15 mouse cellular contexts compared by ENCODE assay signal in the genomic region with DNA sequence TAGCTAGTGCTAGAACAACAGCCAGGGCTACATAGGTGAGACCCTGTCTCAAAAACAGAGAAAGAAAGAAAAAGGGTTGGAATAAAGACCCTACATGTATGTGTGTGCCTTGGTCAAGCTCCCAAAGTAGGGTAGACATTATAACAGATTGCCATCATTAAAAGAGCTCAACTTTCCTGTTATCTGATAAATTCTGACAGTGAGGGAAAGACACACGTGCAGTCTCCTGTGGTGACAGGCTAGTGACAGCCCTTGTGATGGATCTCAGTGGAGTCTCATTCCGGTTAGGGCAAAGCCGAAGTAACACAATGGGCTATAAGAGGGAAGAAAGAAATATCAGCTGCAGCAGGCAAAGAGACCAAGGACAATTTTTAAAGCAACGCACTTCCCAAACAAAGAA. TPM values are rescaled to one million over a fixed set of nuclear protein-coding genes. Genes with fewer than 3 reads are reported as not detected.
DNase-seq lines count a peak whose midpoint lies in the region; ATAC-seq and TF ChIP-seq lines count a peak whose summit lies in the region.
"Had no signal": no experiment of that assay in that cellular context is flagged by ENCODE, and none has a peak within 500 bp of the region (broad histone marks: within the 10 kb centered on the region; RNA-seq: fewer than 3 reads in every experiment).

No protein-coding gene starts in this region.

- no peak overlapping the region for H3K9ac ChIP-seq in forebrain, embryonic 16.5 days (replicated peaks; ENCODE audit: low read depth, low read length)
- H3K9ac ChIP-seq in stomach, postnatal 0 days (ENCODE audit: low read length): no peak overlapping the region

- intact Hi-C loops in gastrocnemius, postnatal 14 days (cut with DNase I; ENCODE audit: low total_unique reads): no loop called here

- ATAC-seq in forebrain, embryonic 16.5 days: no peak
- no peak for ATAC-seq in megakaryocyte, adult 5-6 weeks (ENCODE audit: poor library complexity, severe bottlenecking)
- ATAC-seq in stomach, postnatal 0 days (ENCODE audit: low FRiP score, low TSS enrichment): no peak
- no peak for ATAC-seq in frontal cortex, adult (ENCODE audit: low TSS enrichment)
- ATAC-seq: Patski had no signal

- H3K27ac ChIP-seq in forebrain, embryonic 10.5 days: peak overlapping the region; percentile 78
- no peak overlapping the region for H3K27ac ChIP-seq in forebrain, embryonic 16.5 days (ENCODE audit: low read length)
- peak overlapping the region; percentile 88 for H3K27ac ChIP-seq in embryonic fibroblast, embryonic 13.5 days (ENCODE audit: insufficient read depth, low read length)
- peak overlapping the region; percentile 83 for H3K27ac ChIP-seq in stomach, postnatal 0 days (replicated peaks)
- H3K27ac ChIP-seq: hindbrain, embryonic 15.5 days had no signal

- H3K4me2 ChIP-seq in forebrain, embryonic 16.5 days (ENCODE audit: low read length): no peak overlapping the region
- no peak overlapping the region for H3K4me2 ChIP-seq in stomach, postnatal 0 days (replicated peaks; ENCODE audit: low read depth)

- no peaks in the 10 kb centered on the region for H3K9me3 ChIP-seq in forebrain, embryonic 10.5 days
- H3K9me3 ChIP-seq in forebrain, embryonic 16.5 days (ENCODE audit: control insufficient read depth, low read length): no peaks in the 10 kb centered on the region
- H3K9me3 ChIP-seq in megakaryocyte, embryonic 14.5 days: no peaks in the 10 kb centered on the region
- no peaks in the 10 kb centered on the region for H3K9me3 ChIP-seq in stomach, postnatal 0 days (ENCODE audit: control insufficient read depth, low read length)
- H3K9me3 ChIP-seq: hindbrain, embryonic 15.5 days; neural tube, embryonic 13.5 days had no signal

- H3K27me3 ChIP-seq in forebrain, embryonic 10.5 days (ENCODE audit: poor library complexity, severe bottlenecking): no peaks in the 10 kb centered on the region
- H3K27me3 ChIP-seq in forebrain, embryonic 16.5 days (replicated peaks; ENCODE audit: control insufficient read depth, insufficient read depth, low read length): no peaks in the 10 kb centered on the region
- H3K27me3 ChIP-seq in megakaryocyte, embryonic 14.5 days (replicated peaks): no peaks in the 10 kb centered on the region
- H3K27me3 ChIP-seq in stomach, postnatal 0 days (ENCODE audit: control insufficient read depth, insufficient read depth, low read length): no peaks in the 10 kb centered on the region
- H3K27me3 ChIP-seq: hindbrain, embryonic 15.5 days; neural tube, embryonic 13.5 days; Patski had no signal

- TF ChIP-seq POLR2A in embryonic fibroblast, embryonic 13.5 days (IDR thresholded peaks at IDR 0.05; ENCODE audit: low read depth, low read length): no peak

- no peak for TF ChIP-seq EP300 in stomach, postnatal 0 days (optimal IDR thresholded peaks at IDR 0.05)

- no peak for DNase-seq in forebrain, embryonic 10.5 days (ENCODE audit: extremely low spot score, low spot score)
- no peak for DNase-seq in stomach, postnatal 0 days (ENCODE audit: low spot score)
- DNase-seq in gastrocnemius, postnatal 14 days: no peak
- DNase-seq: adrenal gland, postnatal 10 days; cerebellum, postnatal 25 days; kidney, adult 18-20 months; midbrain, embryonic 14.5 days had no signal

- H3K4me1 ChIP-seq in forebrain, embryonic 10.5 days: peaks cover 42% of the 10 kb centered on the region
- peaks cover 14% of the 10 kb centered on the region for H3K4me1 ChIP-seq in forebrain, embryonic 16.5 days (replicated peaks; ENCODE audit: control insufficient read depth, insufficient read depth, low read length)
- H3K4me1 ChIP-seq in megakaryocyte, embryonic 14.5 days: peaks cover 80% of the 10 kb centered on the region
- no peaks in the 10 kb centered on the region; the same call in 1 of the 2 replicates for H3K4me1 ChIP-seq in embryonic fibroblast, embryonic 13.5 days (ENCODE audit: control insufficient read depth, insufficient read depth, low read length)
- H3K4me1 ChIP-seq in stomach, postnatal 0 days (replicated peaks; ENCODE audit: control insufficient read depth, insufficient read depth): no peaks in the 10 kb centered on the region

- WGBS in forebrain, embryonic 10.5 days: 90% methylated on average over 4 of the region's 4 CpGs
- 78% methylated on average over 4 of the region's 4 CpGs for WGBS in forebrain, embryonic 16.5 days
- WGBS in stomach, postnatal 0 days: 64% methylated on average over 4 of the region's 4 CpGs

- TF ChIP-seq CTCF in embryonic fibroblast, embryonic 13.5 days (IDR thresholded peaks at IDR 0.05; ENCODE audit: borderline replicate concordance, insufficient read depth, low read length): no peak
- TF ChIP-seq CTCF in stomach, postnatal 0 days (IDR thresholded peaks at IDR 0.05; ENCODE audit: low read depth): no peak

- H3K4me3 ChIP-seq in forebrain, embryonic 10.5 days: 0 out of 2 replicates have a peak overlapping the region, but pooled peaks have one; percentile 49
- H3K4me3 ChIP-seq in forebrain, embryonic 16.5 days (replicated peaks; ENCODE audit: low read length): no peak overlapping the region
- H3K4me3 ChIP-seq in megakaryocyte, embryonic 14.5 days (replicated peaks): peak overlapping the region; percentile 89
- no peak overlapping the region for H3K4me3 ChIP-seq in embryonic fibroblast, embryonic 13.5 days (ENCODE audit: insufficient read depth, low read length)
- H3K4me3 ChIP-seq in stomach, postnatal 0 days (ENCODE audit: low read depth, low read length): no peak overlapping the region

- H3K36me3 ChIP-seq in forebrain, embryonic 10.5 days (replicated peaks): peaks cover 18% of the 10 kb centered on the region
- H3K36me3 ChIP-seq in forebrain, embryonic 16.5 days (ENCODE audit: control insufficient read depth, insufficient read depth): 0 out of 2 replicates have a peak, but pooled peaks cover 1% of the 10 kb centered on the region
- peaks cover 20% of the 10 kb centered on the region for H3K36me3 ChIP-seq in megakaryocyte, embryonic 14.5 days (replicated peaks; ENCODE audit: low read length)
- no peaks in the 10 kb centered on the region for H3K36me3 ChIP-seq in stomach, postnatal 0 days (ENCODE audit: control insufficient read depth, insufficient read depth, low read length)

RNA-seq across cellular contexts. Expression of gene Nqo1, which starts 1.1 kb away (rescaled TPM):
- polyA plus RNA-seq in forebrain, embryonic 10.5 days (2016; fragmentation: Nextera tagmentation; extraction: Ambion mirVana): 6.3 and 7.7 TPM in 2 replicates
- polyA plus RNA-seq in forebrain, embryonic 16.5 days (2015; fragmentation: Nextera tagmentation; extraction: Ambion mirVana): 3.8 TPM in 2 replicates
- polyA plus RNA-seq in megakaryocyte, embryonic 14.5 days (2012; ENCODE audit: insufficient read depth, low replicate concordance): 0.43 TPM in 1 of 2 replicates, not detected in the other
- total RNA-seq in megakaryocyte, adult 5-6 weeks (2015): 1.6 and 2.0 TPM in 2 replicates
- 1.7 and 2.4 TPM in 2 replicates for total RNA-seq in megakaryocyte, adult 5-6 weeks (2017)
- 137 and 221 TPM in 2 replicates for polyA plus RNA-seq in embryonic fibroblast, embryonic 13.5 days (2011; ENCODE audit: insufficient read length, low read depth, missing spikeins)
- polyA plus RNA-seq in stomach, postnatal 0 days (2015; fragmentation: Nextera tagmentation; extraction: Ambion mirVana): 777 and 946 TPM in 2 replicates
- total RNA-seq in gastrocnemius, postnatal 14 days (2021): 1 to 10 TPM; 3.9 to 4.5 TPM

RNA-seq across cellular contexts. Expression of gene Nob1, which starts 20.8 kb away (rescaled TPM):
- polyA plus RNA-seq in forebrain, embryonic 10.5 days (2016; fragmentation: Nextera tagmentation; extraction: Ambion mirVana): 99.5 TPM in 2 replicates
- polyA plus RNA-seq in forebrain, embryonic 16.5 days (2015; fragmentation: Nextera tagmentation; extraction: Ambion mirVana): 85.9 and 90.0 TPM in 2 replicates
- polyA plus RNA-seq in megakaryocyte, embryonic 14.5 days (2012; ENCODE audit: insufficient read depth, low replicate concordance): 23.2 and 31.2 TPM in 2 replicates
- 16.1 and 16.2 TPM in 2 replicates for total RNA-seq in megakaryocyte, adult 5-6 weeks (2015)
- 8.7 and 12.6 TPM in 2 replicates for total RNA-seq in megakaryocyte, adult 5-6 weeks (2017)
- polyA plus RNA-seq in embryonic fibroblast, embryonic 13.5 days (2011; ENCODE audit: insufficient read length, low read depth, missing spikeins): 39.7 and 40.1 TPM in 2 replicates
- polyA plus RNA-seq in stomach, postnatal 0 days (2015; fragmentation: Nextera tagmentation; extraction: Ambion mirVana): 44.5 and 48.8 TPM in 2 replicates
- total RNA-seq in gastrocnemius, postnatal 14 days (2021): 10 to 100 TPM; 17.4 to 18.6 TPM

RNA-seq across cellular contexts. Expression of gene Wwp2, which starts 32.1 kb away (rescaled TPM):
- polyA plus RNA-seq in forebrain, embryonic 10.5 days (2016; fragmentation: Nextera tagmentation; extraction: Ambion mirVana): 56.8 and 57.9 TPM in 2 replicates
- polyA plus RNA-seq in forebrain, embryonic 16.5 days (2015; fragmentation: Nextera tagmentation; extraction: Ambion mirVana): 41.5 and 43.0 TPM in 2 replicates
- polyA plus RNA-seq in megakaryocyte, embryonic 14.5 days (2012; ENCODE audit: insufficient read depth, low replicate concordance): 32.4 and 80.9 TPM in 2 replicates
- 37.4 and 50.0 TPM in 2 replicates for total RNA-seq in megakaryocyte, adult 5-6 weeks (2015)
- 55.5 and 74.5 TPM in 2 replicates for total RNA-seq in megakaryocyte, adult 5-6 weeks (2017)
- 43.0 and 43.7 TPM in 2 replicates for polyA plus RNA-seq in embryonic fibroblast, embryonic 13.5 days (2011; ENCODE audit: insufficient read length, low read depth, missing spikeins)
- 25.2 and 26.4 TPM in 2 replicates for polyA plus RNA-seq in stomach, postnatal 0 days (2015; fragmentation: Nextera tagmentation; extraction: Ambion mirVana)
- total RNA-seq in gastrocnemius, postnatal 14 days (2021): 10 to 100 TPM; 13.1 to 13.9 TPM

Comparison
In these comparisons a context has a peak if more than half of its experiments do, and no peak if none do; other contexts are left out.
1. H3K4me3 ChIP-seq: peak in forebrain, embryonic 10.5 days (single experiment) and megakaryocyte, embryonic 14.5 days (single experiment); none in forebrain, embryonic 16.5 days (single experiment), embryonic fibroblast, embryonic 13.5 days (single experiment) and stomach, postnatal 0 days (single experiment).
2. RNA of gene Nqo1, which starts 1.1 kb away (polyA plus RNA-seq): 777 to 946 TPM in stomach, postnatal 0 days and 137 to 221 TPM in embryonic fibroblast, embryonic 13.5 days; 6.3 to 7.7 TPM in forebrain, embryonic 10.5 days, 3.8 TPM in forebrain, embryonic 16.5 days and 0.43 TPM in megakaryocyte, embryonic 14.5 days; every median in the first group is over 10 times any median in the second.